9 mouse cellular contexts compared by ENCODE assay signal in the genomic region with DNA sequence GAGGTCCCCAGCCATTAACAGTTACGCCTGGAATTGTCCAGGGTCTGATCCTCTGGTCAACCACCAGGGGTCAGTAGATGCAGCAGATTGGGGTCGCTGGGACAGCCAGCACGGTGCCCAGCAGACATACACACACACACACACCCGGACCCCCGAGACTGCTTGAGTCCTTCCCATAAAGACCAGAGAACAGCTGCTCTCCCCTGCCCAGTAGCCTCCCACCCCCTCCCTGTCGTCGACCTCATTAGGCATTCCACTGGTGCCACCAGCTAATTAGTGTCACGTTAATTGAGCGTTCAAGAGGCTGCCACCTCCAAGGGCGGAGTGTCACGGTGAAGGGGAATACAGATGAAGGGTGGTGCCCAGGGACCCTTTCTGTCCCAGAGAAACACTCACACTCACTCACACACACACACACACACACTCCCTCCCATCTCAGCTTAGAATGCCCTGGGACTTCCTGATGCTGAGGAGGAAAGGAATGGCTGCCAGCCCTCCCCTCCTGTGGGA. TPM values are rescaled to one million over a fixed set of nuclear protein-coding genes. Genes with fewer than 3 reads are reported as not detected.
DNase-seq lines count a peak whose midpoint lies in the region; ATAC-seq and TF ChIP-seq lines count a peak whose summit lies in the region.
"Had no signal": no experiment of that assay in that cellular context is flagged by ENCODE, and none has a peak within 500 bp of the region (broad histone marks: within the 10 kb centered on the region; RNA-seq: fewer than 3 reads in every experiment).

No protein-coding gene starts in this region.

- no peak for TF ChIP-seq EP300 in liver, embryonic 14.5 days (IDR thresholded peaks at IDR 0.05; ENCODE audit: low read depth)

- H3K9ac ChIP-seq in liver, embryonic 14.5 days (replicated peaks): no peak overlapping the region
- H3K9ac ChIP-seq in liver, embryonic 12.5 days: no peak overlapping the region
- H3K9ac ChIP-seq in neural tube, embryonic 13.5 days: 0 out of 2 replicates have a peak overlapping the region, but pooled peaks have one; percentile 42

- 39% methylated on average over 11 of the region's 11 CpGs for WGBS in liver, embryonic 14.5 days (ENCODE audit: insufficient replicate concordance)
- 36% methylated on average over 11 of the region's 11 CpGs for WGBS in liver, embryonic 12.5 days (ENCODE audit: insufficient replicate concordance)
- 39% methylated on average over 11 of the region's 11 CpGs for WGBS in hindbrain, embryonic 10.5 days
- 6% methylated on average over 11 of the region's 11 CpGs for WGBS in neural tube, embryonic 13.5 days

- H3K27ac ChIP-seq in liver, embryonic 14.5 days: no peak overlapping the region
- H3K27ac ChIP-seq in liver, embryonic 12.5 days: no peak overlapping the region
- peak overlapping the region; percentile 17; the same call in 1 of the 2 replicates for H3K27ac ChIP-seq in hindbrain, embryonic 10.5 days
- H3K27ac ChIP-seq in neural tube, embryonic 13.5 days (replicated peaks): peak overlapping the region; percentile 89

- no peak for ATAC-seq in liver, embryonic 14.5 days (ENCODE audit: insufficient read depth)
- ATAC-seq in liver, embryonic 12.5 days: no peak
- 0 out of 2 replicates have a peak, but pooled peaks have one; percentile 45 for ATAC-seq in common myeloid progenitor, adult 5-6 weeks (replicated peaks; ENCODE audit: low read depth, poor library complexity, severe bottlenecking)
- ATAC-seq in neural tube, embryonic 13.5 days (ENCODE audit: low read depth): peak; percentile 52

- no peak overlapping the region for H3K4me2 ChIP-seq in liver, embryonic 14.5 days (ENCODE audit: low read depth)
- H3K4me2 ChIP-seq in liver, embryonic 12.5 days: no peak overlapping the region
- peak overlapping the region; percentile 34 for H3K4me2 ChIP-seq in neural tube, embryonic 13.5 days

- H3K9me3 ChIP-seq in liver, embryonic 14.5 days (ENCODE audit: control insufficient read depth, low read length): no peaks in the 10 kb centered on the region
- H3K9me3 ChIP-seq in liver, embryonic 12.5 days (replicated peaks): no peaks in the 10 kb centered on the region
- no peaks in the 10 kb centered on the region for H3K9me3 ChIP-seq in hindbrain, embryonic 10.5 days
- H3K9me3 ChIP-seq in neural tube, embryonic 13.5 days: no peaks in the 10 kb centered on the region

- no peaks in the 10 kb centered on the region for H3K4me1 ChIP-seq in liver, embryonic 14.5 days (replicated peaks; ENCODE audit: control insufficient read depth in 2 of 2, insufficient read depth in 2 of 2, low read length in 1 of 2)
- H3K4me1 ChIP-seq in liver, embryonic 12.5 days: peaks cover 4% of the 10 kb centered on the region; the same call in 1 of the 2 replicates
- peaks cover 63% of the 10 kb centered on the region for H3K4me1 ChIP-seq in hindbrain, embryonic 10.5 days (replicated peaks)
- peaks cover 70% of the 10 kb centered on the region for H3K4me1 ChIP-seq in neural tube, embryonic 13.5 days (replicated peaks)

- H3K36me3 ChIP-seq in liver, embryonic 14.5 days (replicated peaks; ENCODE audit: control insufficient read depth, insufficient read depth, low read depth): no peaks in the 10 kb centered on the region
- H3K36me3 ChIP-seq in liver, embryonic 12.5 days: no peaks in the 10 kb centered on the region
- H3K36me3 ChIP-seq in hindbrain, embryonic 10.5 days: no peaks in the 10 kb centered on the region
- H3K36me3 ChIP-seq in neural tube, embryonic 13.5 days: no peaks in the 10 kb centered on the region

- peak; percentile 66 for TF ChIP-seq CTCF in liver, embryonic 14.5 days (IDR thresholded peaks at IDR 0.05; ENCODE audit: low read depth)

- no peak overlapping the region for H3K4me3 ChIP-seq in liver, embryonic 14.5 days (ENCODE audit: insufficient read depth in 1 of 2, low read depth in 2 of 2, low read length in 2 of 2)
- no peak overlapping the region for H3K4me3 ChIP-seq in liver, embryonic 12.5 days
- no peak overlapping the region for H3K4me3 ChIP-seq in hindbrain, embryonic 10.5 days
- H3K4me3 ChIP-seq in neural tube, embryonic 13.5 days: no peak overlapping the region

- no peaks in the 10 kb centered on the region for H3K27me3 ChIP-seq in liver, embryonic 14.5 days (ENCODE audit: control insufficient read depth, insufficient read depth, low read length)
- H3K27me3 ChIP-seq in liver, embryonic 12.5 days (replicated peaks): peaks cover 12% of the 10 kb centered on the region
- no peaks in the 10 kb centered on the region for H3K27me3 ChIP-seq in hindbrain, embryonic 10.5 days (ENCODE audit: insufficient read depth, poor library complexity, severe bottlenecking)
- 0 out of 2 replicates have a peak, but pooled peaks cover 2% of the 10 kb centered on the region for H3K27me3 ChIP-seq in neural tube, embryonic 13.5 days

- no peak for DNase-seq in liver, embryonic 14.5 days (ENCODE audit: low read depth in 3 of 3, low spot score in 3 of 3)
- peak; percentile 54 for DNase-seq in hindbrain, embryonic 10.5 days (ENCODE audit: low spot score)
- DNase-seq in ovary, postnatal 10 days (ENCODE audit: low spot score): no peak
- DNase-seq in urinary bladder, postnatal 36 days (ENCODE audit: low spot score in 2 of 2): no peak
- no peak for DNase-seq in thymus, adult 18-20 months
- DNase-seq: kidney, adult 18-20 months had no signal

RNA-seq across cellular contexts. Expression of a gene that starts 37.0 kb away (rescaled TPM):
- 0.63 and 0.71 TPM in 2 replicates for polyA plus RNA-seq in liver, embryonic 14.5 days (2012; rRNA removed)
- 0.44 and 0.56 TPM in 2 replicates for polyA plus RNA-seq in liver, embryonic 14.5 days (2014; fragmentation: Nextera tagmentation; extraction: Ambion mirVana)
- polyA plus RNA-seq in liver, embryonic 12.5 days (2016; fragmentation: Nextera tagmentation; extraction: Ambion mirVana): 1.3 and 1.4 TPM in 2 replicates
- total RNA-seq in common myeloid progenitor, adult 5-6 weeks (2017): 0.18 TPM in 1 of 2 replicates, not detected in the other
- 3.9 and 6.5 TPM in 2 replicates for polyA plus RNA-seq in hindbrain, embryonic 10.5 days (2016; fragmentation: Nextera tagmentation; extraction: Ambion mirVana)
- polyA plus RNA-seq in neural tube, embryonic 13.5 days (2015; fragmentation: Nextera tagmentation; extraction: Ambion mirVana): 6.1 and 6.8 TPM in 2 replicates

RNA-seq across cellular contexts. Expression of a gene that starts 53.4 kb away (rescaled TPM):
- 0.16 and 0.22 TPM in 2 replicates for polyA plus RNA-seq in liver, embryonic 14.5 days (2012; rRNA removed)
- polyA plus RNA-seq in liver, embryonic 14.5 days (2014; fragmentation: Nextera tagmentation; extraction: Ambion mirVana): 0.14 and 0.15 TPM in 2 replicates
- polyA plus RNA-seq in liver, embryonic 12.5 days (2016; fragmentation: Nextera tagmentation; extraction: Ambion mirVana): 0.19 and 0.29 TPM in 2 replicates
- 0.19 and 1.1 TPM in 2 replicates for total RNA-seq in common myeloid progenitor, adult 5-6 weeks (2017)
- polyA plus RNA-seq in hindbrain, embryonic 10.5 days (2016; fragmentation: Nextera tagmentation; extraction: Ambion mirVana): 0.60 and 0.64 TPM in 2 replicates
- polyA plus RNA-seq in neural tube, embryonic 13.5 days (2015; fragmentation: Nextera tagmentation; extraction: Ambion mirVana): 0.81 and 1.5 TPM in 2 replicates

Comparison
In these comparisons a context has a peak if more than half of its experiments do, and no peak if none do; other contexts are left out.
1. ATAC-seq: peak in common myeloid progenitor, adult 5-6 weeks (single experiment) and neural tube, embryonic 13.5 days (single experiment); none in liver, embryonic 14.5 days (single experiment) and liver, embryonic 12.5 days (single experiment).
2. H3K27ac ChIP-seq: peak in hindbrain, embryonic 10.5 days (single experiment) and neural tube, embryonic 13.5 days (single experiment); none in liver, embryonic 14.5 days (single experiment) and liver, embryonic 12.5 days (single experiment).